Mouse (Mus musculus) T-cell, adult 2 months (primary cell): ENCODE data around the gene Lacc1.

ENCODE experiments used
- DNase-seq: peaks from one replicate; pipeline ENCODE4 v3.0.0; 2022; ENCODE audit warnings: low spot score

The Lacc1 gene

DNA sequence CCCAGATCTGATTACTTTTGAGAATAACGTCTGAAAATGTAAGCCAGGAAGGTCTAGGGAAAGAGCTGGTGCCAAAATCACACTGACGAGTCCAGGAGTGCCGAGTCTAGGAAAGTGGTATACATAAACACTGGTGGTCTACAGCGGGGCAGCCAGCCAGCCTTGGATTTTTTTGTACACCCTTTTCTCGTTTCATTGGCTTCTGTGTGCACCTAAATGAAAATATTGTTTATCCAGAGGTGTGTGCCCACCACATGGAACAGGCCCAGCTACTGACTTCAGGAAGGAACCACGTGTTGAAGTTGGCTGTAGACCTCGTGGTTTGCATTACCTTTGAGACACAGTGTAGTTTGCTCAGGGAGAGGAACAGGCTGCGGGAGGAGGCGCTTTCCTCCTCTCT, 57.1 kb downstream of the Lacc1 start:
- DNase-seq, result no peak
